Mouse (Mus musculus) thymus, postnatal 0 days (tissue): ENCODE results near the gene Hoxd11. TPM values are rescaled to one million over a fixed set of nuclear protein-coding genes. Genes with fewer than 3 reads are reported as not detected.

Experiments
- DNase-seq: peaks from one replicate; pipeline ENCODE4 v3.0.0-alpha.2; 2015; ENCODE audit warnings: low spot score
- polyA plus RNA-seq: library from polyadenylated mRNA; unstranded; fragments of >200 nt; fragmentation: Nextera tagmentation; extraction: Ambion mirVana; gene quantifications from 2 replicates; pipeline ENCODE4 v1.2.1, GENCODE M21; 2015

Gene Hoxd11
- polyA plus RNA-seq: not detected in 2 replicates

DNA sequence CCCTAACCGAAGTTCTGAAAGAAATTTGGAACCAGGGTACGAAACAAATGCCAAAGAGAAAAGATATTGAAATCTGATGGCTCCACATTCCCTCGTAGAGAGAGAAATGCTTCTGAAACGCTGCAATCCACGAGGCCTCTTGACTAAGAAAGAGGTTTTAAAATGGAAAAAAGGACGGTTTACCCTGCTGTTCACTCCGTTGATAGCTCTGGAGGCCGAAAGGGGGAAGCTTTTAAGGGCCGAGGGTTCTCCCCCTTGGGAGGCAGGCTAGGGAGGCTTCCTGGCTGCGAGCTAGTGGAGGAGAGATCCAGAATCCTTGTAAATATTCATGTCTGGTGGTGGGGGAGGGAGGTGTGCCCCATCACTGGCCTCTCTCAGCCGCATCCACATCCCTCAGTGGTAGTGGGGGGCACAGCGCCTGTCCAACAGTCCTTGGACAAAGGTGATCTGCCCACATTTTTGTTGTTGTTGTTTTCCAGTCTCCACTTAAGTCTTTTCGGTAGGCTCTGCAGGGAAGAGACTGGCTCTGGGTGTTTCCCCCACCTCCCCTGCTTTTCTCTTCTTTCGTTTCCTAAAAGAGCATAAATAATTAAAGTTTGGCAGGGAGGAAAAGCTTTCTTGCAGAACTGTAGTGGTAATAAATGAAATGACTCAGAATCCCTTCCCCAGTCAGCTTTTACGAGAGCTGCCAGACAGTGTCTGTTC lies at the start of gene Hoxd11:
Hoxd11 (plus strand) TSS at position 667 of the 705 bp plus-strand sequence.
- no peak for DNase-seq

DNA sequence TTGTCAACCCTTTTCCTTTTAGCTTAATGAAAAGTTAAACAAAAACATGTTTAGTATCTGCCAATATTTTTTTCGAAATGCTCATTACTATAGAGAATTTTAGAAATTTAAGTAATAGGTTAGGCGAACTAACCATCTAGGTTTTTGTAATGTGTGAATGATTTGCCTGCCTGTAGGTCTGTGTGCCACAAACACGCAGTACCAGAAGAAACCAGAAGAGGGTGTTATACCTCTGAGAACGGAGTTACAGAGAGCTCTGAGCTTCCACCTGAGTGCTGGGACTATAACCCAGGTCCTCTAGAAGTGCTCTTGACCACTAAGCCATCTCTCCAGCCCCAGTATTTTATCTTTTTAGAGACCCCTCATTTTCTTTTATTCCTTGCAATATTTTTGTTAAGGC lies 43.9 kb upstream of the Hoxd11 start:
- no peak for DNase-seq

DNA sequence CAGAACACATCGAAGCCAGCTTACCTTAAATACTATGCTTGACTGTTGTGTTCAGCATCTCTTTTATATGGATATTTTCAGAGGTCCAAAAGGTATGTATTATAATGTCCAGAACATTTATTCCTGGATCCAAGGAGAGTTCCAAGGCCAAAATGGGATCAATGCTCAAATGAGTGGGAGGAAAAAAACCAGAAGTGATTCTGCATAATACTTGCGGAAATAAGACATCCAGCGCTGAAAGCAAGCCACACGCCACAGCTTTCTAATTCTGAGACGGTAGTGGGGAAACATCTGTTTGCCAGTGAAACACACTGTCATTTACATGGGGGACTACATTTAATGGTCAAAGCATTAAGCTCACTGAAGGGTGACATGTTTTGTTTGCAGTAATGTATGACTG lies 36.9 kb upstream of the Hoxd11 start:
- DNase-seq: no peak

DNA sequence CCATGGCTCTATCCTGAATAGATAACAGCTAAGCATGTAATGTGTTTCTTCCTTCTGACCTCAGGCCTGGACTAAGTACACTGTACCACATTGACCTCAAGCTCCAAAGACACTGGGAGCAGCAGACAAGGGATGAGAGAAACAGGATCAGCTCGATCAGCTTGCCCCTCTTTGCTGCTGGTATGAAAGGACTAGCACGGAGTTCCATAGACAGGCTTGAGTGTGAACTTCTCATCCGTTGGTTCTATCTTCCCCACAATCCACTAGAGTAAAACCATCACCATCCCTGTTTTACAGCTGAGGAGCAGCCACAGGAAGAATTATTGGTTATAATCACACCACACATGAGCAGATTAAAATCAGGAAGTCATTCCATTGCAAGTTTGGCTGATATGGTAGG lies 33.7 kb upstream of the Hoxd11 start:
- no peak for DNase-seq

DNA sequence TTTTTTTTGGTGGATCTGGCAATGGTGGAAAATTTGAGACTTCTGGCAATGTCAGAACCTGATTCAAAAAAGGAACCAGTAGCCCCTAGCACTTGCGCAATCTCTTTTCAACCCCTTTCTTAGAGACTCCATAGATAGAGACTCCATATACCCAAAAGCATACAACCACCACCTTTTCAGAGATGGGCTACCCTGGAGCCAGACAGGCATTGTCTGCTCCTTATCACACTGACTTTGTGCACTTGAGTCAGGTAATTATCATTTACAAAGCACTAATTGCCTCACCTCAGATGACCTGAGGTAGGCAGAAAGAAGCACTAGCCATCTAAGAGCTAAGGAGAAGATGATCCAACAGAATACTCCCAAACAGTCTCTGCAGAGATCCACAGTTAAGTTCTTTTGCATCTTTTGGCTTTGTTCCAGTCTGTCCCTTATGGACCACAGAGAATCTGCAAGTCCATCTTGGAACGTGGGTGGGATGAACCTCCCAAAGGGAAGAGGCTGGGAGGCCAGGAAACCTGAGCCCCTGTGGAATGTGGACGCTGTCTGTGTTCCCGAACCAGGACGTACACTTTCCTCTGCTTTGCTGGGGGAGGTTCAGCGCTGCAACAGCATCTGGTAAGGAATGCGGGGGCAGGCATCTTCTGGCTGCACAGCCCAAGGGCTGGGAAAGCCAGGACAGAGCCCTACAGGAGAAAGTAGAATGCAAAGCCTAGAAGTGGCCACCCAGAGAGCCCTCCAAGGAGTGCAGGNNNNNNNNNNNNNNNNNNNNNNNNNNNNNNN lies 32.1 kb upstream of the Hoxd11 start:
- DNase-seq: no peak

DNA sequence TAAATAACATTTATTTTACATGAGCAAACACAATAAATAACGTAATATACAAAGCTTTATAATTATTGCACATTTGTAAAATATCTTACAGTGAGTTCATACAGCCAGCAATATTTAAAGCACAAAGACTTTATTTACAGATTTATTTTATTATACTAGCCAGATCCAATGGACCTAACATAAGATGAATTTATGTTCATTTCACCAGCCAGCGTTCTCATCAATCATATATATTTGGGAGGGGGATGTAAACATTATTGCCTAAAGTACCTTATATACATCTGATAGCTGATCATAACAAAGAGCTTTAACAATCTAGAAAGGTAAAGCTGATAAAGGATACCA lies 26.4 kb upstream of the Hoxd11 start:
- no peak for DNase-seq

DNA sequence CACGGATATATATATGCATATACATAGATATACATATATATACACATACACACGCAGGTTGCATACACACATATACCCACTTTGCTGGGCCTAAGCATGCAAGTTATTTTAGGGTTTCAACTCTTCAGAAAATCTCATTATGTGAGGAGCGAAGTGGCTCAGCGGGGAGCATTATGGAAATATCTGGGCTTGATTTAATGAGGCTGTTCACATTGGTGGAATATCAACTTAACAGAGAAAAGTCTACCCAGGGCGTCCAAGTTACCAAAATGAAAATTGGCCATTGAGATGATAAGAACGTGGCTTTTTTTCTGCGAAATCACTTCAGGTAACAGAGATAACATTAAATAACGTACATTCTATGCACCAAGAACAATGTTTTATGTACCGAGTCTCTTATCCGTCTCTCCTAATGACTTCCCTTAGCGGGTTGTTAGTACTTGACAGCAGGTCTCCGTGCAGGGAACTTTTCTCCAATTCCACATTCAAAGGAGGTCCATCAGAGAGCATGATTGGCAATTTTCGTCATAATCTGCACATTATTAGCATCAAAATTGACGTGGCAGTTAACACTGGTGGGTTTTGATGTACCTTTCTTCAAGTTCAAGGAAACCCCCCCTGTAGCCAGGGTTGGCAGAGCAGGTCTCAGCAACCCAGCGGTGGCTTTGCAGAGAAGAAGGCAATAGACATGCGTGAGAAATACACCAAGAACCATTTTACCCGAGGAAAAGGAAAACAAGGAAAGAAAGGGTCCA lies 25.4 kb upstream of the Hoxd11 start:
- DNase-seq: no peak

DNA sequence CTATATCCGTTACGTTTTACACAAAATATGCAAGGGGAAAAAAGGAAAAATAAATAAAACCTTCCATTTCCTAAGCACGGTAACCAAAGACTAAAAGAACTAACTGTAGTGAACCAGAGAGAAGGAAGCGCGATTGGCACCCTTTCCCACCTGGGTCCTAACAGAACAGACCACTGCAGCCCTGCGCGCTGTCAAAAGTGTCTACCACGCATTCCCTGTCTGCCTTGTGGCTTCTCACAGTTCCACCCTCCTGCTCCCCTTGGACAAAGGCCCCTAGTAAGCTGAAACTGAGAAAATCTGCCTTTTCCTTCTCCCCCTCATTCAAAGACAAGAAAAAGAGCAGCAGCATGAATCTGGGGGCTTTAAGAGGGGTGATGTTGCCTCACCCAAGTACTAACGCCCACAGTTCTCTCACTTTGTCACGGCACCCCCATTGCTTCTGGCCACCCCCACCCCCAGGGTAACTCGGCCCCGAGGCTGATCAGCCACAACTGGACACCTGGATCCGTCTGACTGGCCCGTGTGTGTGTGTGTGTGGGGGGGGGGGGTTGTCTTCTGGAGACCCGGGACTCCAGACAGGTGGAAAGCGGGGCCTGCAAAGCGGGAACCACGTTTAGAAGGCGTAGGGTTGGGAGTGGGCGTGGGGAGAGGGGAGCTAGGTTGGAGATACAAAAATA lies 24.5 kb upstream of the Hoxd11 start:
- no peak for DNase-seq

DNA sequence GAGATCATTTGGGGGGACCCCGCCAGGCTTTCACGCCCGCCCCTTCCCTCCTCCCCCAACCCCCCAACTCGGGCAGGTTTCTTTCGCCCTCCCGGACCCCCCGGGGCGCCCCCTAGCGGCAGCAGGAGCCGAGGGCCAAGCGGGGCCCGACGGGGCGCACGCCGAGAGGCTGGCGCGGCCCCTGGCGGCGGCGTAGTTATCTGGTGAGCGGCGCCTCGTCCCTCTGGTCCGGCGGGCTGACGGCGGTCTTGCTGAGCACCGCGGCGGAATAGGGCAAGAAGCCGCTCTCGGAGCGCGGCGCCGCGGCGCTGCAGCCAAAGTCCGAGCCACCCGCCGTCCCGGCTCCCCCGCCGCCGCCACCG lies 24.0 kb upstream of the Hoxd11 start:
- DNase-seq: no peak

DNA sequence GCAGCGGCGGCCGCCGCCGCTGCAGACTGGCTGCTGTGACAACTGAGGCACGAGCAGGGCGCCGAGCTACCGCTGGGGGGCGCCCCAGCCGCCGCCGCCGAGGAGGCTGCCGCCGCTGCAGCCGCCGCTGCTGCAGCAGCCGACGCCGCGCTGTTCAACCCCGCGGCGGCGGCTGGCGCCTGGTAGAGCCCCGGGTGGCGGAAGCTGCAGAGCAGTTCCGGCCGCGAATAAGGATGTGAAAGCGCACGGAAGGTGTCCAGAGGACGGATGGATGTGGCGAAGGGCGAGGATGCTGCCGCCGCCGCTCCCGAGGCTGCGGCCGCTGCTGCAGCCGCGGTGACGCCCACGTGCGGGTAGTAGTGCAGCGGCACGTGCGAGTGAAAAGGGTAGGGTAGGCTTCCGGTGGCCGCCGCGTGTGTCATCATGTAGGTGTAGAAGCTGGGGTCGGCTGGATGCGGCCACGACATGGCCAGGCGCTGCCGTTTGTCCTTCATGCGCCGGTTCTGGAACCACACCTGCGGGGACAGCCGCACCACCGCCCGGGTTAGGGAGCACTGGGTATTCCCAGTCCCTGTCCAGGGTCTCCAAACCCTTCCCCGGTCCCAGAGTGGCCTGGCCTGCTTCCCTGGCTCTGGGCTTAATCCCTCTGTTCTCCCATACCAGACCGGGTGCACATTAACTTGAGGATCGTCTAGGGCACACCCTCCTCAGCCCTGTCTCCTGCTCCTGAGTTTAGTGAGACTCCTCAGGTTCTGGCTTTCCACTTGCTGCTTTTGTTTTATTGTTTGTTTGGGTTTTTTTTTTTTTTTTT lies 23.3 kb upstream of the Hoxd11 start:
- peak; percentile 49 for DNase-seq

DNA sequence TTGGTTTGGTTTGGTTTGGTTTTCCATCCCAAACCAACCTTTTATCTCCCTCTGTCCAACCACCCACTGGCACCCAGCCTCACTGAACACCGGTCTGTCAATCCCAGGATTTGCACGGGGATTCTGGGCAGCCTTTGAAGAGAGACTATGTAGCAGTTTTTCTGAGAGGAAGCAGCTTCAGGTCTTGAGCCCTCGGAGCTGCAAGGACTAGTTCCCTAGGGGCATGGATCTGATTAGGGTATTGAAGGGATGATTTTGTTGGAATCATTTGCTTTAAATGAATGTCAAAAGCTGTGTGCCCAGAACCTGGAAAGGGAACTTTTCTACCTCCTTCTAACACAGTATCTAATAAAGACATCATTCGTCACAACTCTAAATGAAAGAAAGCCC lies 22.7 kb upstream of the Hoxd11 start:
- no peak for DNase-seq

DNA sequence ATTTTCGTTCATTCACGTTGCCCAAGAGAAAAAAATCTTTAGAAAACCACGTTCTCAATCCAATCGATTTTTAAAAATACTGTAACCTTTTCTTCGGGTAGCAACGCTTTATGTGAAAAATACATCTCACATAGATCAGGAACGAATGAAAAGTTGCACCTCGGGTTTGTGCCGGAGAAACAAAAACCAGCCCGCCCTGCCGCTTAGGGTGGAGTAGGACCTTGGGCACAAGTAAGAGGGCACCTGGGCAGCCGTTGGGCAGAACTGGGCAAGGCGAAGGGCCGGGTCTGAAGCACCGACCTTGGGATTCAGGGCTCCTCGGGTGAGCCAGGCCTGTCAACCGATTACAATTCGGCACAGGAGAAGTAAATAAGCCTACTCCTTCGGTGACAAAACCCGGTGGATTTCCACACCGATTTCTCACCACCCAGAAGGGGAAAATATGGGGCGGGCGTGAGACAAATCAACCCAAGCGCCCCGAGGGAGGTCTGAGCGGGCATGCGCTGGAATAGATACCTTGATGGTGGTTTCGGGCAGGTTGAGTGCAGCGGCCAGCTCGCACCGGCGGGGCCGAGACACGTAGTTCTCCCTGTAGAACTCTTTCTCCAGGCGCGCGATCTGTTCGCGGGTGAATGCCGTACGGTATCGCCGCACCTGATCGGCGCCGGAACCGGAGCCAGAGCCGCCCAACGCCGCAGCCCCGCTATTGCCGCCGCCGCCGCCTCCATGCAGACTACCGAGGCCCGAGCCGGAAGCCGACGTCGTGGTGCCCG lies 21.9 kb upstream of the Hoxd11 start:
- peak; percentile 24 for DNase-seq

DNA sequence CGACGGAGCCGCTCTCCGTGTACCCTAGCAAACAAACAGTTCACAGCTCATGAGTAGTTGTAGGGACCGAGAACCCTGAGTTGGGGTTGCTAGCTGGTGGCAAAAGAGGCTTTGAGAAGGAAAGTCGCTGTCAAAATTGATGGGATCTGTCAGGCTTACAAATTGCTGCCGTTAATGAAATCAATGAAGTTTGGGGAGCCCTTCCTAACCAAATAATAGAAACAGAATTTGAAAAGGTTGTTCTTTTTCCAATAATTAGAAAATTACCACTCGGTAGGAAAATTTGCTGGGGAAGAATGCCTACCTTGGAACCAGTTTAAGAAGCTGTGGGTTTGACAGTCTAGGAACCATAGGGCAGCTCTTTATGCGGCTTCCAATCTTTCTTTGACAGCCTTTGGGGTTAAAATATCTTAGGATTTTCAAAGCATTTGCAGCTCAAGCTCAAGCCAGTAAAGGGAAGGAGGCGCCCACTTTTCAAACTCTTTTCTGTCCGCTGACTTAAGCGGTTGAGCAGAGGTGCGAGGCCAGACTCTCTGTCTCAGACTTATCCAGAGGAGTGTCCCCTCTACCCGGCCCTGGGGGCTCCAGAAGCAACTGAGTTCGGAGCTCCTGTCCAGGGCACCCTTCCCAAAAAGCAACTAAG lies 21.2 kb upstream of the Hoxd11 start:
- DNase-seq: no peak

DNA sequence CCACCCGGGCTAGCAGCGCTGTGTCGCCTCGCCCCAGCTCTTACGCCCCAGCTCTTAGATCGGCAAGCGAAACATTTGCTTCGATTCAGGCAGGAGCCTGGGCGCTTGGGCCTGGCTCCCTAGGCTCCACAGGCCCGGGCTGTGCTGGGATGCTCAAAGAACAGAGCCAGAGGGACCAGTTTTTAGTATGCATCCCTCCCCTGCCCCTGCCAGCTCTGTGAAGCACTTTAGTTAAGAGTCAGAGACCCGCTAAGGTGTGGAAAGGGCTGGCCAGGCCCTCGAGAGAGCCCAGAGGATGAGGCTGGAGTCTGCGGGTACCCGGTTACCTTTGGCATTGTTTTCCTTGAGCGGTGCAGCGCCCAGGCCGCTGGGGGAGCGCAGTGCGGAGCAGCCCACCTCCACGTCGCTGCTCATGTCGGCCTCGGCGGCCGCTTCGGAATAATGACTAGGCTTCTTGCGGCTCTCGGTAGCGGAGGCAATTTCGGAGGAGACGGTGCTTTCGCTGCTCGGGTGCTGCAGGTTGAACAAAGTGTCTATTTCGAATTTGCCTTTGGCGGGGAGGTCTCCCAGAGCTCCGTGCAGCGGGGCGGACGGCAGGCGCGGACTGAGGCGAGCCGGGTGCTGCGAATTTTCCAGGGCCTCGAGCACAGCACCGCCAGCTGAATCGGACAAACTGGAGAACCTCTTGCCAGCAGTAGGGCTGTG lies 20.5 kb upstream of the Hoxd11 start:
- no peak for DNase-seq

DNA sequence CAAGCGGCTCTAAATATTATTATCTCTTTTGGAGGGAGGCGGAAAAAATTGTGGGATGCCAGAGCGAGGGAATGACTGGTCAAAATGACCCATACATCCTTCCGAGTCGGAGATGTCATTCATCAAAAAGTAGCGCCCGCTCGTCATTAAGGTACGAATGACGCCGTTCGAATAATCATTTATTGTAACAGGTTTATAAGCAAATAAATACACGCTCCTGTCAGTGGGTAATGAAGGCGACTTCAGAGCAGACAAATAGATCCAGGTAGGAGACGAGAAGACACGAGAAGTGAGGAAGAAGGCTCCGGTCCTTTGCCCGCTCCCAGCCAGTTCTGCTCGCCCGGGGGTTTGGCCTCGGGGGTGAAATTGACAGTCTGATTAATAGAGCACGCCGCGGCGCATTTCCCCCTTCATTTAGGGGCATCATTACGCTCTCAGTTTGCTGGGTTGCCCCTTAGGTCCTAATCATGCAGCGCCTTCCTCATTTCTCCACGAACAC lies 19.8 kb upstream of the Hoxd11 start, which contains the start of gene Evx2:
Evx2 (minus strand) TSS at position 51 of the 499 bp plus-strand sequence.
- no peak for DNase-seq

DNA sequence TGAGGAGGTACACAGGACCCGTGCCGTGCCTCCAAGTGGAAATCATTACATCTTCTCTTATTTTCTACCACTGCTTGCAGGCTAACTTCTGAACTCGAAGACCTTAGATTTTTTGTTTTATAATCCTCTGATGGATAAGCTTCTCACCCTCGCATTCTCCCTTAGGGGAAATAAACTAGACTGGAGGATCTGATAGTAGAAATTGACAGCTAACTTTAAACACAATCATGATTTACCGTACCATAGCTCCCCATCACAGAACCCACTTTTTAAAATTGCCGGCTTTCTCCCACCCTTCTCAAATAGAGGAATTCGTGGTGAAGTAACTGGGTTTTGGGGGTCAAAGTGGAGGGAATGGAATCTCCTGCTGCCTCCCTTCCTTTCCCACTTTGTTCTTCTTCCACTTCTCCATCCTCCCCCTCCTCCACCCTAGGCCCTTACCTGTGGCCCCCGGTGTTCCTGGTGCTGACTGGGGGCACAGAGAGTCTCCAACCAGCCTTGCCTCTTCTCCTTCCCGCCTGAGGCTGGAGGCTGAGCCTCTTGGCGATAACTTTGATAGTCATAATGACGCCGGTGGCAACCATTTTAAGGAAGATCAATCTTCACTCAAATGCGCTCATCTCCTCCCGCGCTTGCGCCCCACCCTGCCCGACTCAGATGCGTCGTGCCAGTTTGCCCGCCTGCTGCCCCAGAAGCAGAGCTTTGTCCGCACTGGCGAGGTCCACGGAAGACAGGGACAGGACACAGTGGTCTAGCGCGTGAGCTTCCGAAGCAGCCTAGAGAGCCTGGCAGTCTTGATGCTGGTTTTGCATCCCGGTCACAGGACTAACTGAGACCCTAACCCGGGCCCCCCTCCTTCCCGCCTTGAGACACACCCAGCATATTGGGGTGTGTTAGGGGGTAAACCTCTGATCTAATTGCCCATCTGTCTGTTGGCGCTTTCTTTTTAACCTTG lies 18.7 kb upstream of the Hoxd11 start:
- no peak for DNase-seq

DNA sequence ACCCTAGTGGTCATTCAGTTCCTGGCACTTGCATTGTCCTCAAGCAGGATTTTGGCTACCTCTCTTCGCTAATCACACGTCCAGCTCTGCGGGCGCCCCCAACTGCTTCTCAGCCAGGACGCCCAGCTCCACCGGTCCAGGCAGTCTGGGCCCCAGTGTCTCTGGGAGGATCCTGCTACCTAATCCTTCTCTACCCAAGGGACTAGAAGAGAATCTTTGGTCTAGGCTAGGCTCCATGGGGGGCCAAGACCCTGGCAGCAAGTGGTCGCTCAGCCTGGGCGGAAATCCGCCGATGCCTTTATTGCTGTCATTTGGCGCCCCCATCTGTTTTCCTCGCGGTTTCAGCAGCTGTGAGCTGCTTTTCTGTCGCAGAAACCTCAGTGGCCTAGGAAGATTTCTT lies 17.7 kb upstream of the Hoxd11 start:
- peak; percentile 42 for DNase-seq
